Mouse (Mus musculus): ENCODE measurements around the gene Clmn. TPM values are rescaled to one million over a fixed set of nuclear protein-coding genes. Genes with fewer than 3 reads are reported as not detected.
A peak's percentile ranks its signal among the peaks of the same experiment; 100 is the strongest.

Gene Clmn
- polyA plus RNA-seq, 1 experiment from 2014 or later, result 1.2 TPM

DNA sequence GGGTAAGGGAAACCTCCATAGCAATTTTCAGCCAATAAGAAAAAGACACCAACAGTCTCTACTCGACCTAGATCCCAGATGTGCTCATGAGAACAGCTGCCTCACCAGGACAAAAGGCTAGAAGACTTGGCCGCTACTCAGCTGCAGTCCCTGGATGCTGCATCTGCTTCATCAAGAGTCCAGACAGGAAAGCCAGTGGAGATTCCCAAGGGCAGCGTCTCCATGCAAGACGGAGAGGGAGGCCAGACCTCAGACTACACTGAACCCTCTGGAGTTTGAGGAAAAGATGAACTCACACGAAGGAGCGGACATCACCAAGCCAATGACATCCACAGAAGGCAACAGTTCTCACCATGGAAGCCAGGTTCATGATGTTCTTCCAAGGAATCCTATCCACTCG, 99.1 kb downstream of the Clmn start:
- ATAC-seq (replicated peaks), result no peak
- no peak overlapping the region for H3K4me2 ChIP-seq (replicated peaks)
- WGBS, result 88% methylated on average over 7 of the region's 7 CpGs
- H3K9me3 ChIP-seq, result no peaks in the 10 kb centered on the region
- no peak overlapping the region for H3K4me3 ChIP-seq
- H3K4me1 ChIP-seq, result 0 out of 2 replicates have a peak, but pooled peaks cover 9% of the 10 kb centered on the region
- no peak overlapping the region for H3K9ac ChIP-seq (replicated peaks)
- no peaks in the 10 kb centered on the region for H3K27me3 ChIP-seq
- H3K36me3 ChIP-seq, result no peaks in the 10 kb centered on the region
- H3K27ac ChIP-seq (replicated peaks), result no peak overlapping the region

DNA sequence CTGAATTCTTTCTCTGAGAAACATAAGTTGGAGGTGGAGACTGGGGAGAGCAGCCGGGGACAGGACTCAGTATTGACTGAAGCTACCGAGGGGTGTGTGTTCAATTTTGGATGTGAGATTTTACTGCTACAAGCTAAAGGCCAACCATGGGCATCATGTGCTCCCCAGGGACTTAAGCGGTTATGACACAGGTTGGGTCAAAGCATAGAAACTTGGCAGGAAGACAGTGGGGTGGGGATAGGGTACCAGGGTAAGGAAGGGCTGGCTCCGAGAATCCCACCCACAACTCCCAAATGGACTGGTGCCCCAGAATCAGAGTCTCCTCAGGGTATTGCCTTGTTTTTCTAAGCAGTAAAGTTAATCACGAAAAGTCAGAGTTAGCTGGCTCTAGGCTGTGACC, 99.8 kb downstream of the Clmn start:
- no peak overlapping the region for H3K4me2 ChIP-seq (replicated peaks)
- H3K4me3 ChIP-seq, result no peak overlapping the region
- H3K27me3 ChIP-seq, result no peaks in the 10 kb centered on the region
- ATAC-seq (replicated peaks), result no peak
- no peaks in the 10 kb centered on the region for H3K36me3 ChIP-seq
- H3K4me1 ChIP-seq, result 0 out of 2 replicates have a peak, but pooled peaks cover 9% of the 10 kb centered on the region
- no peaks in the 10 kb centered on the region for H3K9me3 ChIP-seq
- H3K27ac ChIP-seq (replicated peaks), result no peak overlapping the region
- 92% methylated on average over 5 of the region's 5 CpGs for WGBS
- no peak overlapping the region for H3K9ac ChIP-seq (replicated peaks)

DNA sequence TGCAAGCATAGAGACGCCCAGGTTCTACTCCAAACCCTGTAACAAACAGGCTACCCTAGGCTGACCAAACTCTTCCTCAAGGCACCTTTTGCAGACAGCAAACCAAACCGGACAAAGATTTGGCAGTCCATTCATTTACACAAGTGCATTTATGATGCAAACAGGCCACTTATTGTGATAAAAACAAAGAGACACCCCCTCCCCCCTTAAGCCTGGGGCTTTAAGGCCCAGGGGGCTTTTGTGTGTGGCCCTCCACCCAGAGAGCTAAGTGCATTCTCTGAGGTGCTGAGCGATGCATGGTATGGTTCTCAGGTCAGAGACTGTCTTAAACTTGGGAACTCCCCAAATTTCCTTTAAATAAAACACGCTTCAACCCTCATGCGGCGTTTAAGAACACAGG, 101.0 kb downstream of the Clmn start:
- Histone ChIP-seq H3K4me1 (0 out of 2 replicates have a peak, but pooled peaks cover 1% of the 10 kb centered on the region), H3K4me2 (replicated peaks) (no peak overlapping the region), H3K27ac (replicated peaks) (no peak overlapping the region), H3K4me3 (no peak overlapping the region), H3K9ac (replicated peaks) (no peak overlapping the region), H3K27me3 (no peaks in the 10 kb centered on the region), H3K36me3 (no peaks in the 10 kb centered on the region), H3K9me3 (no peaks in the 10 kb centered on the region)
- no peak for ATAC-seq (replicated peaks)
- 21% methylated on average over 6 of the region's 6 CpGs for WGBS

DNA sequence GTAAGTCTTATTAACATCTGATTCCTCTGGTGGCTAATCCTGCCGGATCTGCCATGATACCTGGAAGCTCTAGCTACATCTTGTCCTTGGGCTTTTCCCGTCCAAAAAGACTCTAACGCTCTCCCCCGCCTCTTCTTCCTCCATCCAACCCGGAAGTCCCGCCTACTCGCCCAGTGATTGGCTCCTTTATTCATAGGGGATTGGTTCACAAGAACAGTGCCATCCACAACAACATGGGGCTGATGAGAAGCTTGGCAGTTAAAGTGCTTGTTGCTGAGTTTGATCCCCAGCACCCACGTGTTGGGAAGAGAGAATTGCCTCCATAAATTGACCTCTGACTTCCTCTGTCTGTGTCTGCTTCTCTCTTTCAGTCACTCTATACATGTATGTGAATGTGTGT, 103.5 kb downstream of the Clmn start:
- Histone ChIP-seq H3K36me3 (no peaks in the 10 kb centered on the region), H3K4me1 (no peaks in the 10 kb centered on the region)

DNA sequence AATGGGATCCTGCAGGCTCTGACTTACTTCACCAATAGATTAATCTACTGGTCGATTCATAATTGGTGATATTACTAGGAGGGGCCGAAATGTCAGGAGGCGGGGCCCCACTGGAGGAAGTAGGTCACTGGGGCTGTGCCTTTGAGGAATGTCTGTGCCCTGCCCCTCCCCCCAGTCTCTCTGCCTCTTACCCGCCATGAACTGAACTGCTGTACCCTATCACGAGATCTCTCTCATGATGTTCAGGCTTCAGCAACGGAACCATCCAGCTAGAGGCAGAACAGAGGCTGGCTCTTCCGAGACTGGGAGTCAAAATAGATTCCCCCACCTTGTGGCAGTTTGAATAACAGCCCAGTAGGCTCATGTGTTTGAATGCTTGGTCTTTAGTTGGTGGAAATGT, 106.8 kb downstream of the Clmn start:
- no peak for ATAC-seq (replicated peaks)
- H3K36me3 ChIP-seq, result no peaks in the 10 kb centered on the region
- H3K4me3 ChIP-seq, result no peak overlapping the region
- H3K4me1 ChIP-seq, result peaks cover 1% of the 10 kb centered on the region; the same call in 1 of the 2 replicates
- no peak overlapping the region for H3K4me2 ChIP-seq (replicated peaks)
- H3K27ac ChIP-seq (replicated peaks), result no peak overlapping the region
- WGBS, result 91% methylated on average over 7 of the region's 7 CpGs
- H3K9me3 ChIP-seq, result no peaks in the 10 kb centered on the region
- H3K27me3 ChIP-seq, result no peaks in the 10 kb centered on the region
- H3K9ac ChIP-seq (replicated peaks), result no peak overlapping the region

More for the DNA sequence above, 103.5 kb downstream of the Clmn start:
- Histone ChIP-seq H3K9ac (replicated peaks) (no peak overlapping the region), H3K4me2 (replicated peaks) (no peak overlapping the region), H3K27me3 (no peaks in the 10 kb centered on the region), H3K27ac (replicated peaks) (no peak overlapping the region), H3K4me3 (no peak overlapping the region), H3K9me3 (no peaks in the 10 kb centered on the region)
- no peak for ATAC-seq (replicated peaks)
- 87% methylated on average over 8 of the region's 8 CpGs for WGBS

DNA sequence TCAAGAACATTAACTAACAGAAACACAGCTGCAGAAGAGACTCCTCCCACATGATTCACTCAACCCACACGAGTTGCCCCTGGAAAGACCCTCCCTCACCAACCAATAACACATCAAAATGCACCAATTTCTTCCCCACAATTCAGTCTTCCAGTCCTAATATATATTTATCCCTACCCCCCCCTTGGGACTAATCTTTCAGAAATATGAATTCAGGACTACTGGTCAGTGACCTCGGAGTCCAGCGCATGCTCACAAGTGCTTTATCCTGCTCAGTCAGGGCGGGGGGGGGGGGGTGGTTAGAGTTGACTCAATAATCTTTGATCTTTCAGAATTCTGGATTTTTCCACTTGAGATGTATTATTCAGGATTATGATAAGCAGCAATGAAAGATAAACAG, 111.2 kb downstream of the Clmn start:
- no peak overlapping the region for H3K4me2 ChIP-seq (replicated peaks)
- 65% methylated on average over 4 of the region's 4 CpGs for WGBS
- ATAC-seq (replicated peaks), result no peak

DNA sequence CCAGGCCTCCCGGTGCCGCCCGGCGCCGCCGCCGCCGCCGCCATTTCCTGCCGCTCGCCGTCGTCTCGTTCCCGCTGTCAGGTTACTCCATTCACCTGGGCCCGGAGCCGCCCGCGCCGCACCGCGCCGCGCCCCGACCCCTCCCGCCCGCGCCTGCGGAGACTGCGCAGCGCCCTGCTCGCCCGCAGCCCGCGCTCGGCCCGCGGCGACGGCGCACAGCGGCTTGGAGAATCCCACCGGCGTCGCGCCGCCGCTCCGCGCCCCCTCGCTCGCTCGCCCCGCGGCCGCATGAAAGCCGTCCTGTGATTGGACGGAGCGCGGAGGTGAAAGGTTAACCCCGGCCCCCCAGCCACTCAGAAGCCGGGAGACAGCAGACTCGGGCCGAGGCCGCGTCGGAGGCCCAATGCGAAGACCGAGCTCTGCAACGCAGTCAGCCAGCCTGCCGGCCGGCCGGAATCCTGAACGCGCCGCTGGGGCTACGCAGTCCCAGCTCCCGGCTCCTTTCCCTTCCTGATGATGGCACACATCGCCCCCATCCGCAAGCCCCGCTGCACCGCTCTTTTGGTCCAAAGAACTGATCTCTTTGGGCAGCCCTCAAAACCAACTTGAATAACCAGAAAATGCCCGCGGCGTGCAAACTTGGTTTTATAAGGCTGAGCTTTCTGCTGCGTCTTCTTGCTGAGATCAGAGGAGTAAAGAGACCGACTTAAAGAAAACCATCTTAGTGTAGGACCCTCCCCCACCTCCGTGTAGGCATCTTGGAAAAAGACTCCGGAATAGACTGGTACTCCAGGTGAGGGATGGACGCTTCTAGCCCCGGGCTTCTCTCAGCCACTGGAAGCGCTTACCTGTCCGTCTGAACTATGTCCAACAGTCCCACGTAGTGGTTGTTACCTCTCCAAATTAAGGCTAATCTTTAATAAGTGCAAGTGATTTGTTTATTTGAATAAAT, 112.8 kb downstream of the Clmn start, which contains the start of gene Dicer1:
Dicer1 (minus strand) TSS at position 139 of the 952 bp plus-strand sequence.
- under 1% methylated on average over 90 of the region's 94 CpGs for whole genome bisulfite sequencing
- peak; percentile 96 for ATAC-seq (replicated peaks)

More for the DNA sequence above, 111.2 kb downstream of the Clmn start:
- H3K9ac ChIP-seq (replicated peaks), result no peak overlapping the region
- no peak overlapping the region for H3K27ac ChIP-seq (replicated peaks)
- H3K27me3 ChIP-seq, result no peaks in the 10 kb centered on the region
- H3K4me3 ChIP-seq, result no peak overlapping the region
- no peaks in the 10 kb centered on the region for H3K36me3 ChIP-seq
- H3K4me1 ChIP-seq, result peaks cover 30% of the 10 kb centered on the region
- no peaks in the 10 kb centered on the region for H3K9me3 ChIP-seq

DNA sequence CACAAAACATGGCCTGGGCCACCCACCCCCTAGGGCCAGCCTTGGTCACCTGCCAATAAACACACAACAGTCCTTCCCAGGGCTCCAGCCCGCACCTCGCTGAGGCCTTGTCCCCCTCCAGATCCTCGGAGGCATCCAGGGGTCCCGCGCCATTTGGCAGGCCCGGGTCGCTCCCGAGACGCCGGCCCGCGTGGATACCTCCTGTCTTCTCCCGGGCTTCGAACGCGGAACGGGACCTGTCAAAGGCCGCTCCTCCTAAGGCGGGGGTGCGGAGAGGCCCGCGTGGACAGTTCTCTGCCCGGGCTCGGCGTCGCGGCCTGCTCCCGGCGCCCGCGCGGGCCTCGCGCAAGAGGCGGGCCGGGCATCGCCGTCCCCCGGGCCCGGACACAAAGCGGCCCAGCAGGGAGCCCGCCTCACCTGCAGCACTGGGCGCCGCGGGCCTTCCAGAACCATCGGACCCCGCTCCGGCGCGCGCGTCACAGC, 113.5 kb downstream of the Clmn start:
- Histone ChIP-seq H3K4me1 (peaks cover 36% of the 10 kb centered on the region), H3K4me2 (replicated peaks) (peak overlapping the region; percentile 66), H3K27me3 (no peaks in the 10 kb centered on the region), H3K36me3 (no peaks in the 10 kb centered on the region), H3K9me3 (no peaks in the 10 kb centered on the region), H3K4me3 (peak overlapping the region; percentile 89), H3K27ac (replicated peaks) (peak overlapping the region; percentile 96), H3K9ac (replicated peaks) (peak overlapping the region; percentile 95)
- WGBS, result under 1% methylated on average over 52 of the region's 52 CpGs
- ATAC-seq (replicated peaks), result peak; percentile 33

More for the DNA sequence above, 112.8 kb downstream of the Clmn start, which contains the start of gene Dicer1:
- Histone ChIP-seq H3K4me1 (peaks cover 36% of the 10 kb centered on the region), H3K9me3 (no peaks in the 10 kb centered on the region), H3K27me3 (no peaks in the 10 kb centered on the region), H3K4me2 (replicated peaks) (peak within 1 kb of the TSS; percentile 70), H3K36me3 (no peaks in the 10 kb centered on the region), H3K4me3 (peak within 1 kb of the TSS; percentile 89), H3K27ac (replicated peaks) (peak within 1 kb of the TSS; percentile 96), H3K9ac (replicated peaks) (peak within 1 kb of the TSS; percentile 95)

DNA sequence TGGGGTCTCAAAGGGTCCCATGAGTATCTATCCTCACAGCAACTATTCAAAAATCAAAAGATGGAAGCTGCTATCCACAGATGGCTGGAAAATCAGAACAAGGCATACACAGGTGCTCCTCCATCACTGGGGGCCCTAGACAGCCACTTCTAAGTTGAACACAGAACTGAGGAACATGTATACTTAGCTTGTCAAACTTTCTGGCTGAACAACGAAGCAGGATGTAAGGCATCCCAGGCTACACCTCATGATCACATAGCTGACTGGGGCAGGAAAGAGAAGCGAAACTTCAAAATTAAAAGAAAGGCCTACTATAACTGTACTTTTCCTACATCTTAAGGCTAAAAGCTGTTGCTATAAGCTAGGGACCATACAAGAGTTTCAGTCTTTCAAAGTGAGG, 115.9 kb downstream of the Clmn start:
- Histone ChIP-seq H3K9ac (replicated peaks) (no peak overlapping the region), H3K36me3 (no peaks in the 10 kb centered on the region), H3K9me3 (no peaks in the 10 kb centered on the region), H3K27me3 (no peaks in the 10 kb centered on the region), H3K4me2 (replicated peaks) (0 out of 2 replicates have a peak overlapping the region, but pooled peaks have one; percentile 66), H3K27ac (replicated peaks) (no peak overlapping the region), H3K4me1 (peaks cover 45% of the 10 kb centered on the region), H3K4me3 (no peak overlapping the region)
- WGBS, result 89% methylated on average over 2 of the region's 2 CpGs
- ATAC-seq (replicated peaks), result no peak

DNA sequence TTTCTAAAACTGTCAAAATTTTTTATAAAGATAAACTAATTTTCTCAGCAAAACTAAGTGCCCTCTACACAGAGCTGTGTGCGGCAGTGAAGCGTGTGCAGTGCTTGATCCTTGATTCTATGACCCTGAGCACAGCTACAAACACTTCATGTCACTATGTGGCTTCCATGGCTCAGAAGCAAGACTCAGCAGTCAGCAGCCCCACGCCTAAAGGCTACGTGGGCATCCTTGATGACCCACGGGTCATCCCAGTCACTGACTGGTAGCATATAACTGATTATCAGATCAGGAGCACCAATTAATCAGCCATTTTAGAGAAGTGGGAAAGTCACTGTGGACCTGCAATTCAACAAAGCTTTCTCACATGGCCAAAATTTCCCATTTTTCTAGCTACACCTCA, 117.6 kb downstream of the Clmn start:
- H3K4me1 ChIP-seq, result peaks cover 54% of the 10 kb centered on the region
- 94% methylated on average over 5 of the region's 5 CpGs for WGBS
- no peak for ATAC-seq (replicated peaks)

DNA sequence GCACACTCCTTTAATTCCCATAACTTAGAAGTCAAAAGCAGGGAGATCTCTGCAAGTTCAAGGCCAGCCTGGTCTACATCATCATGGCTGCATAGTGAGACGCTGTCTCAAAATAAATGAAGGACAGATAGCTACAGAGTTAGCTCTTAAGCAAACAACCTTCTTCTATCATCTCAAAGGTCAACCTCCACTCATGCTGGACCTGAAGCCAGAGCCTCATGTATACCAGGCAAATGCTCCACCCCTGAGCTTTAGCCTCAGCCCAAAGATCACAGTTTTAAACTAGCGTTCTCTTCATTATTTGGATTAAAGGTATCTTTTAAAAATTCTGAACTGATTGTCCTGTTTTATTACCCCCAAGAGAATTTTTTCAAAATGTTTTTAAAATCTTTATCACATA, 118.3 kb downstream of the Clmn start:
- Histone ChIP-seq H3K27ac (replicated peaks) (no peak overlapping the region), H3K36me3 (no peaks in the 10 kb centered on the region), H3K9ac (replicated peaks) (no peak overlapping the region), H3K4me2 (replicated peaks) (no peak overlapping the region), H3K4me1 (peaks cover 60% of the 10 kb centered on the region), H3K9me3 (no peaks in the 10 kb centered on the region), H3K4me3 (no peak overlapping the region), H3K27me3 (no peaks in the 10 kb centered on the region)
- WGBS, result 97% methylated on average over 2 of the region's 2 CpGs
- no peak for ATAC-seq (replicated peaks)

More for the DNA sequence above, 117.6 kb downstream of the Clmn start:
- H3K4me3 ChIP-seq, result no peak overlapping the region
- no peaks in the 10 kb centered on the region for H3K27me3 ChIP-seq
- H3K27ac ChIP-seq (replicated peaks), result no peak overlapping the region
- H3K9ac ChIP-seq (replicated peaks), result no peak overlapping the region
- H3K9me3 ChIP-seq, result no peaks in the 10 kb centered on the region
- no peak overlapping the region for H3K4me2 ChIP-seq (replicated peaks)
- H3K36me3 ChIP-seq, result no peaks in the 10 kb centered on the region

DNA sequence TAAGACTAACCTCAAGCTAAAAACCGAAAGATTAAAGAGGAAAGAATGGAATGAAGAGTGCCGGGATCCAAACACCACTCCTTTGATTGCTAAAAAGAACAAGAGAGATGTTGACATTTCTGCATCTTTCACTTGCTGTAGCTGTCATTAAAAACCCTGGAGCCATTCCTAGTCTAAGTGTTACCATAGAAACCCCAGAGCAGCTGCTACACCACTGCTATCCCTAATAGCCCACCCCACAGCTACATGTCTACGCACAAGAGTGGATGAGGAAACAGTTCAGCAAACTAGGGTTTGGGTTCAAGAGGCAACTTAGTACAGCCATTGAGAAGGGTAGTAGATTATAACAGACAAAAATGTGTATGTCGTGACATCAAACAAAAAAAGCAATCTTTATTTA, 121.2 kb downstream of the Clmn start:
- Histone ChIP-seq H3K36me3 (no peaks in the 10 kb centered on the region), H3K27me3 (no peaks in the 10 kb centered on the region), H3K9me3 (no peaks in the 10 kb centered on the region), H3K4me2 (replicated peaks) (no peak overlapping the region), H3K4me3 (no peak overlapping the region), H3K4me1 (peaks cover 61% of the 10 kb centered on the region), H3K27ac (replicated peaks) (no peak overlapping the region), H3K9ac (replicated peaks) (no peak overlapping the region)
- 33% methylated on average over 4 of the region's 4 CpGs for WGBS
- peak; percentile 83 for ATAC-seq (replicated peaks)
